Mouse (Mus musculus): ENCODE results near the gene Ube2k. TPM values are rescaled to one million over a fixed set of nuclear protein-coding genes. Genes with fewer than 3 reads are reported as not detected.

Gene Ube2k
- polyA plus RNA-seq, 1 experiment from 2014 or later, result 132 TPM

- WGBS, result 88% methylated on average over 1 of the region's 1 CpGs
- Histone ChIP-seq H3K9me3 (replicated peaks; ENCODE audit: control insufficient read depth, low read length) (no peaks in the 10 kb centered on the region), H3K4me2 (ENCODE audit: low read depth, low read length) (no peak overlapping the region), H3K9ac (ENCODE audit: low read length) (no peak overlapping the region), H3K27ac (ENCODE audit: low read length) (no peak overlapping the region), H3K4me3 (ENCODE audit: low read length) (no peak overlapping the region), H3K4me1 (ENCODE audit: control insufficient read depth, insufficient read depth, low read length) (peaks cover 9% of the 10 kb centered on the region), H3K36me3 (ENCODE audit: control insufficient read depth, insufficient read depth) (no peaks in the 10 kb centered on the region), H3K27me3 (ENCODE audit: control insufficient read depth, insufficient read depth, low read length) (no peaks in the 10 kb centered on the region)
- no peak for ATAC-seq (replicated peaks; ENCODE audit: extremely low read depth, insufficient read depth, low FRiP score)
Observed at GRCm38 (mm10) chr5:65549677-65550076, 12.6 kb downstream of the Ube2k start.

- Histone ChIP-seq H3K4me2 (ENCODE audit: low read depth, low read length) (no peak overlapping the region), H3K27me3 (ENCODE audit: control insufficient read depth, insufficient read depth, low read length) (no peaks in the 10 kb centered on the region), H3K9me3 (replicated peaks; ENCODE audit: control insufficient read depth, low read length) (no peaks in the 10 kb centered on the region), H3K9ac (ENCODE audit: low read length) (no peak overlapping the region), H3K4me1 (ENCODE audit: control insufficient read depth, insufficient read depth, low read length) (peaks cover 8% of the 10 kb centered on the region), H3K4me3 (ENCODE audit: low read length) (no peak overlapping the region), H3K36me3 (ENCODE audit: control insufficient read depth, insufficient read depth) (no peaks in the 10 kb centered on the region), H3K27ac (ENCODE audit: low read length) (no peak overlapping the region)
- ATAC-seq (replicated peaks; ENCODE audit: extremely low read depth, insufficient read depth, low FRiP score), result no peak
Observed at GRCm38 (mm10) chr5:65557109-65557508, 20.1 kb downstream of the Ube2k start.

GRCm38 (mm10) chr5:65561125-65561893 is 24.3 kb downstream of the Ube2k start:
- no peaks in the 10 kb centered on the region for H3K27me3 ChIP-seq (ENCODE audit: control insufficient read depth, insufficient read depth, low read length)
- WGBS, result 48% methylated on average over 20 of the region's 20 CpGs
- no peak overlapping the region for H3K4me3 ChIP-seq (ENCODE audit: low read length)
- H3K27ac ChIP-seq (ENCODE audit: low read length), result no peak overlapping the region
- no peak for ATAC-seq (replicated peaks; ENCODE audit: extremely low read depth, insufficient read depth, low FRiP score)
- H3K9ac ChIP-seq (ENCODE audit: low read length), result no peak overlapping the region
- H3K4me2 ChIP-seq (ENCODE audit: low read depth, low read length), result no peak overlapping the region
- H3K36me3 ChIP-seq (ENCODE audit: control insufficient read depth, insufficient read depth), result no peaks in the 10 kb centered on the region
- H3K4me1 ChIP-seq (ENCODE audit: control insufficient read depth, insufficient read depth, low read length), result peaks cover 8% of the 10 kb centered on the region
- no peaks in the 10 kb centered on the region for H3K9me3 ChIP-seq (replicated peaks; ENCODE audit: control insufficient read depth, low read length)

- no peak for ATAC-seq (replicated peaks; ENCODE audit: extremely low read depth, insufficient read depth, low FRiP score)
- Histone ChIP-seq H3K27ac (ENCODE audit: low read length) (no peak overlapping the region), H3K36me3 (ENCODE audit: control insufficient read depth, insufficient read depth) (0 out of 2 replicates have a peak, but pooled peaks cover 2% of the 10 kb centered on the region), H3K4me2 (ENCODE audit: low read depth, low read length) (no peak overlapping the region), H3K4me1 (ENCODE audit: control insufficient read depth, insufficient read depth, low read length) (0 out of 2 replicates have a peak, but pooled peaks cover 3% of the 10 kb centered on the region), H3K4me3 (ENCODE audit: low read length) (no peak overlapping the region), H3K9me3 (replicated peaks; ENCODE audit: control insufficient read depth, low read length) (no peaks in the 10 kb centered on the region), H3K9ac (ENCODE audit: low read length) (no peak overlapping the region), H3K27me3 (ENCODE audit: control insufficient read depth, insufficient read depth, low read length) (no peaks in the 10 kb centered on the region)
- WGBS, result 87% methylated on average over 2 of the region's 2 CpGs
Observed at GRCm38 (mm10) chr5:65565486-65565885, 28.5 kb downstream of the Ube2k start.

- no peaks in the 10 kb centered on the region for H3K9me3 ChIP-seq (replicated peaks; ENCODE audit: control insufficient read depth, low read length)
- H3K27ac ChIP-seq (ENCODE audit: low read length), result no peak overlapping the region
- H3K4me2 ChIP-seq (ENCODE audit: low read depth, low read length), result no peak overlapping the region
- no peak overlapping the region for H3K4me3 ChIP-seq (ENCODE audit: low read length)
- H3K4me1 ChIP-seq (ENCODE audit: control insufficient read depth, insufficient read depth, low read length), result peaks cover 4% of the 10 kb centered on the region
- peaks cover 7% of the 10 kb centered on the region; the same call in 1 of the 2 replicates for H3K36me3 ChIP-seq (ENCODE audit: control insufficient read depth, insufficient read depth)
- 69% methylated on average over 2 of the region's 2 CpGs for WGBS
- no peak overlapping the region for H3K9ac ChIP-seq (ENCODE audit: low read length)
- no peak for ATAC-seq (replicated peaks; ENCODE audit: extremely low read depth, insufficient read depth, low FRiP score)
- no peaks in the 10 kb centered on the region for H3K27me3 ChIP-seq (ENCODE audit: control insufficient read depth, insufficient read depth, low read length)
Observed at GRCm38 (mm10) chr5:65574876-65575275, 37.8 kb downstream of the Ube2k start.

- peaks cover 4% of the 10 kb centered on the region for H3K4me1 ChIP-seq (ENCODE audit: control insufficient read depth, insufficient read depth, low read length)
- peaks cover 7% of the 10 kb centered on the region; the same call in 1 of the 2 replicates for H3K36me3 ChIP-seq (ENCODE audit: control insufficient read depth, insufficient read depth)
- no peak overlapping the region for H3K27ac ChIP-seq (ENCODE audit: low read length)
- H3K9ac ChIP-seq (ENCODE audit: low read length), result no peak overlapping the region
- H3K4me2 ChIP-seq (ENCODE audit: low read depth, low read length), result no peak overlapping the region
- no peaks in the 10 kb centered on the region for H3K9me3 ChIP-seq (replicated peaks; ENCODE audit: control insufficient read depth, low read length)
- no peak overlapping the region for H3K4me3 ChIP-seq (ENCODE audit: low read length)
- ATAC-seq (replicated peaks; ENCODE audit: extremely low read depth, insufficient read depth, low FRiP score), result no peak
- WGBS, result 83% methylated on average over 2 of the region's 2 CpGs
- H3K27me3 ChIP-seq (ENCODE audit: control insufficient read depth, insufficient read depth, low read length), result no peaks in the 10 kb centered on the region
Observed at GRCm38 (mm10) chr5:65575896-65576295, 38.9 kb downstream of the Ube2k start.

GRCm38 (mm10) chr5:65578545-65578944 is 41.5 kb downstream of the Ube2k start:
- Histone ChIP-seq H3K27me3 (ENCODE audit: control insufficient read depth, insufficient read depth, low read length) (no peaks in the 10 kb centered on the region), H3K4me1 (ENCODE audit: control insufficient read depth, insufficient read depth, low read length) (peaks cover 4% of the 10 kb centered on the region), H3K36me3 (ENCODE audit: control insufficient read depth, insufficient read depth) (peaks cover 4% of the 10 kb centered on the region; the same call in 1 of the 2 replicates), H3K9ac (ENCODE audit: low read length) (no peak overlapping the region), H3K27ac (ENCODE audit: low read length) (no peak overlapping the region), H3K4me3 (ENCODE audit: low read length) (no peak overlapping the region), H3K4me2 (ENCODE audit: low read depth, low read length) (no peak overlapping the region), H3K9me3 (replicated peaks; ENCODE audit: control insufficient read depth, low read length) (no peaks in the 10 kb centered on the region)
- no peak for ATAC-seq (replicated peaks; ENCODE audit: extremely low read depth, insufficient read depth, low FRiP score)
- 66% methylated on average over 3 of the region's 3 CpGs for WGBS

- H3K27ac ChIP-seq (ENCODE audit: low read length), result no peak overlapping the region
Observed at GRCm38 (mm10) chr5:65586291-65586690, 49.3 kb downstream of the Ube2k start.

GRCm38 (mm10) chr5:65590199-65590598 is 53.2 kb downstream of the Ube2k start:
- Histone ChIP-seq H3K36me3 (ENCODE audit: control insufficient read depth, insufficient read depth) (peaks cover 9% of the 10 kb centered on the region), H3K27me3 (ENCODE audit: control insufficient read depth, insufficient read depth, low read length) (no peaks in the 10 kb centered on the region), H3K27ac (ENCODE audit: low read length) (no peak overlapping the region), H3K9ac (ENCODE audit: low read length) (no peak overlapping the region), H3K9me3 (replicated peaks; ENCODE audit: control insufficient read depth, low read length) (no peaks in the 10 kb centered on the region), H3K4me1 (ENCODE audit: control insufficient read depth, insufficient read depth, low read length) (peaks cover 3% of the 10 kb centered on the region), H3K4me2 (ENCODE audit: low read depth, low read length) (no peak overlapping the region), H3K4me3 (ENCODE audit: low read length) (no peak overlapping the region)
- ATAC-seq (replicated peaks; ENCODE audit: extremely low read depth, insufficient read depth, low FRiP score), result no peak
- 77% methylated on average over 1 of the region's 1 CpGs for WGBS

More at GRCm38 (mm10) chr5:65586291-65586690, 49.3 kb downstream of the Ube2k start:
- ATAC-seq (replicated peaks; ENCODE audit: extremely low read depth, insufficient read depth, low FRiP score), result no peak
- WGBS, result 79% methylated on average over 5 of the region's 5 CpGs
- H3K9me3 ChIP-seq (replicated peaks; ENCODE audit: control insufficient read depth, low read length), result no peaks in the 10 kb centered on the region
- H3K4me2 ChIP-seq (ENCODE audit: low read depth, low read length), result no peak overlapping the region
- no peak overlapping the region for H3K4me3 ChIP-seq (ENCODE audit: low read length)
- H3K9ac ChIP-seq (ENCODE audit: low read length), result no peak overlapping the region
- no peaks in the 10 kb centered on the region for H3K4me1 ChIP-seq (ENCODE audit: control insufficient read depth, insufficient read depth, low read length)
- peaks cover 8% of the 10 kb centered on the region for H3K36me3 ChIP-seq (ENCODE audit: control insufficient read depth, insufficient read depth)
- H3K27me3 ChIP-seq (ENCODE audit: control insufficient read depth, insufficient read depth, low read length), result no peaks in the 10 kb centered on the region
